Mouse (Mus musculus): ENCODE data around the gene Gpbp1l1. TPM values are rescaled to one million over a fixed set of nuclear protein-coding genes. Genes with fewer than 3 reads are reported as not detected.

Gpbp1l1 gene
- polyA plus RNA-seq, 1 experiment = 38.1 TPM

GRCm38 (mm10) chr4:116627722-116628662 lies 70.5 kb downstream of the Gpbp1l1 start, which contains the start of gene Nasp:
Gene Nasp, minus strand, starts transcription at chr4:116627941.
- TF ChIP-seq CTCF (IDR thresholded peaks at IDR 0.05; ENCODE audit: borderline replicate concordance, insufficient read depth, low read length) = no peak
- TF ChIP-seq POLR2A (IDR thresholded peaks at IDR 0.05; ENCODE audit: low read depth, low read length) = no peak
- peak within 1 kb of the TSS; percentile 85 for H3K4me3 ChIP-seq (ENCODE audit: insufficient read depth, low read length)
- peak within 1 kb of the TSS; percentile 59; the same call in 1 of the 2 replicates for H3K27ac ChIP-seq (ENCODE audit: insufficient read depth, low read length)
- no peaks in the 10 kb centered on the region for H3K4me1 ChIP-seq (ENCODE audit: control insufficient read depth, insufficient read depth, low read length)

GRCm38 (mm10) chr4:116635197-116635596 lies 77.7 kb downstream of the Gpbp1l1 start:
- no peak overlapping the region for H3K27ac ChIP-seq (ENCODE audit: insufficient read depth, low read length)
- H3K4me3 ChIP-seq (ENCODE audit: insufficient read depth, low read length) = no peak overlapping the region
- no peaks in the 10 kb centered on the region for H3K4me1 ChIP-seq (ENCODE audit: control insufficient read depth, insufficient read depth, low read length)
- TF ChIP-seq POLR2A (IDR thresholded peaks at IDR 0.05; ENCODE audit: low read depth, low read length) = no peak
- TF ChIP-seq CTCF (IDR thresholded peaks at IDR 0.05; ENCODE audit: borderline replicate concordance, insufficient read depth, low read length) = no peak

DNA sequence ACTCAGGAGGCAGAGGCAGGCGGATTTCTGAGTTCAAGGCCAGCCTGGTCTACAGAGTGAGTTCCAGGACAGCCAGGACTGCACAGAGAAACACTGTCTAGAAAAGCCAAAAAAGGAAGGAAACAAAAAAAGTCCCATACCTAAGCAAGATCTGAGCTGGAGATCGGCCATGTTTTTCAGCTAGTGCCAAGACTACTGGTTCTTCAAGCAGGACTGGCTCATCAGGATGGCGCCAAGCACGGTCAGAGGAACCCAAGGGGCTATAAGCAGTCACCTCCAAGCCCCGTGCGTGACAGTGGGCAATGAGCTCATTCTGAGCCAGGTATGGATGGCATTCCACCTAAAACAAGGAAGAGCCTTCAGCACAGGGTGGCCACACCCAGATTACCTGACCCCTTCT lies 81.4 kb downstream of the Gpbp1l1 start:
- no peaks in the 10 kb centered on the region for H3K4me1 ChIP-seq (ENCODE audit: control insufficient read depth, insufficient read depth, low read length)
- TF ChIP-seq POLR2A (IDR thresholded peaks at IDR 0.05; ENCODE audit: low read depth, low read length) = no peak
- TF ChIP-seq CTCF (IDR thresholded peaks at IDR 0.05; ENCODE audit: borderline replicate concordance, insufficient read depth, low read length) = no peak
- H3K27ac ChIP-seq (ENCODE audit: insufficient read depth, low read length) = no peak overlapping the region
- H3K4me3 ChIP-seq (ENCODE audit: insufficient read depth, low read length) = no peak overlapping the region

GRCm38 (mm10) chr4:116642071-116642470 lies 84.6 kb downstream of the Gpbp1l1 start:
- no peak overlapping the region for H3K27ac ChIP-seq (ENCODE audit: insufficient read depth, low read length)
- no peak overlapping the region for H3K4me3 ChIP-seq (ENCODE audit: insufficient read depth, low read length)
- peaks cover 4% of the 10 kb centered on the region for H3K4me1 ChIP-seq (ENCODE audit: control insufficient read depth, insufficient read depth, low read length)
- TF ChIP-seq POLR2A (IDR thresholded peaks at IDR 0.05; ENCODE audit: low read depth, low read length) = no peak
- TF ChIP-seq CTCF (IDR thresholded peaks at IDR 0.05; ENCODE audit: borderline replicate concordance, insufficient read depth, low read length) = no peak

Other genes starting within 250 kb of the Gpbp1l1 start
- 59.4 and 64.3 TPM in 2 replicates for gene Mast2, start 93.5 kb upstream of the Gpbp1l1 start, polyA plus RNA-seq (2011; ENCODE audit: insufficient read length, low read depth, missing spikeins)
- 9.1 and 9.3 TPM in 2 replicates for gene Ipp, start 50.1 kb upstream of the Gpbp1l1 start, polyA plus RNA-seq (2011; ENCODE audit: insufficient read length, low read depth, missing spikeins)
- 19.8 and 30.4 TPM in 2 replicates for gene Tmem69, start 1.7 kb upstream of the Gpbp1l1 start, polyA plus RNA-seq (2011; ENCODE audit: insufficient read length, low read depth, missing spikeins)
- gene Ccdc17, start 39.0 kb downstream of the Gpbp1l1 start, polyA plus RNA-seq (2011; ENCODE audit: insufficient read length, low read depth, missing spikeins) = 1.9 and 2.6 TPM in 2 replicates
- 63.7 and 95.4 TPM in 2 replicates for gene Nasp, start 70.3 kb downstream of the Gpbp1l1 start, polyA plus RNA-seq (2011; ENCODE audit: insufficient read length, low read depth, missing spikeins)
- 575 and 597 TPM in 2 replicates for gene Akr1a1, start 94.0 kb downstream of the Gpbp1l1 start, polyA plus RNA-seq (2011; ENCODE audit: insufficient read length, low read depth, missing spikeins)
- 887 and 980 TPM in 2 replicates for gene Prdx1, start 127.9 kb downstream of the Gpbp1l1 start, polyA plus RNA-seq (2011; ENCODE audit: insufficient read length, low read depth, missing spikeins)
- 18.6 and 22.6 TPM in 2 replicates for gene Mmachc, start 150.7 kb downstream of the Gpbp1l1 start, polyA plus RNA-seq (2011; ENCODE audit: insufficient read length, low read depth, missing spikeins)
- gene Ccdc163, start 150.9 kb downstream of the Gpbp1l1 start, polyA plus RNA-seq (2011; ENCODE audit: insufficient read length, low read depth, missing spikeins) = 21.8 and 33.8 TPM in 2 replicates
- 6.3 and 7.8 TPM in 2 replicates for gene Tesk2, start 163.3 kb downstream of the Gpbp1l1 start, polyA plus RNA-seq (2011; ENCODE audit: insufficient read length, low read depth, missing spikeins)
- 18.4 and 18.6 TPM in 2 replicates for gene Toe1, start 250.0 kb downstream of the Gpbp1l1 start, polyA plus RNA-seq (2011; ENCODE audit: insufficient read length, low read depth, missing spikeins)

Measured in embryonic fibroblast, embryonic 13.5 days (primary cell).